Mouse (Mus musculus) heart, embryonic 13.5 days (tissue): ENCODE measurements around the gene Cradd. TPM values are rescaled to one million over a fixed set of nuclear protein-coding genes. Genes with fewer than 3 reads are reported as not detected.

Source experiments
- ATAC-seq: fragments of 200-750 bp; cut with Nextera tagmentation; 2 replicates; pipeline ENCODE4 v1.8.0; 2017; ENCODE audit warnings: moderate TSS enrichment; ENCODE audit not compliant: insufficient number of reproducible peaks, low FRiP score, low TSS enrichment; ENCODE audit errors: extremely low read depth
- H3K27ac ChIP-seq: fragments of 300-500 bp; sonication (generic); replicated peaks from 2 replicates; pipeline ENCODE4 v1.5.1; 2015; ENCODE audit warnings: moderate library complexity, mild to moderate bottlenecking, inconsistent platforms
- H3K27me3 ChIP-seq: fragments of 300-500 bp; sonication (generic); replicated peaks from 2 replicates; pipeline ENCODE4 v1.6.1; 2015; ENCODE audit warnings: mild to moderate bottlenecking, inconsistent platforms
- H3K36me3 ChIP-seq: fragments of 300-500 bp; sonication (generic); 2 replicates; pipeline ENCODE4 v1.6.1; 2015; ENCODE audit warnings: mild to moderate bottlenecking, inconsistent platforms
- H3K4me1 ChIP-seq: fragments of 300-500 bp; sonication (generic); 2 replicates; pipeline ENCODE4 v1.6.1; 2015; ENCODE audit warnings: inconsistent platforms
- H3K4me2 ChIP-seq: fragments of 300-500 bp; sonication (generic); 2 replicates; pipeline ENCODE4 v1.6.1; 2015; ENCODE audit warnings: inconsistent platforms, mild to moderate bottlenecking, moderate library complexity
- H3K4me3 ChIP-seq: fragments of 300-500 bp; sonication (generic); 2 replicates; pipeline ENCODE4 v1.5.1; 2015; ENCODE audit warnings: moderate library complexity, mild to moderate bottlenecking, inconsistent platforms
- H3K9ac ChIP-seq: fragments of 300-500 bp; sonication (generic); 2 replicates; pipeline ENCODE4 v1.6.1; 2015; ENCODE audit warnings: inconsistent platforms, mild to moderate bottlenecking, moderate library complexity
- H3K9me3 ChIP-seq: fragments of 300-500 bp; sonication (generic); 2 replicates; pipeline ENCODE4 v1.6.1; 2016; ENCODE audit warnings: inconsistent platforms
- WGBS: fragments of 180-500 bp; shearing (Covaris S2); methylation state at CpG from one replicate; pipeline ENCODE4 v1.1.7; 2015; ENCODE audit warnings: mixed read lengths; 5-methylcytosine and 5-hydroxymethylcytosine counted together
- polyA plus RNA-seq: library from polyadenylated mRNA; unstranded; fragments of >200 nt; fragmentation: Nextera tagmentation; extraction: Ambion mirVana; gene quantifications from 2 replicates; pipeline ENCODE4 v1.2.1, GENCODE M21; 2015

Cradd gene
- polyA plus RNA-seq, 1 experiment from 2014 or later = 8.6 TPM

DNA sequence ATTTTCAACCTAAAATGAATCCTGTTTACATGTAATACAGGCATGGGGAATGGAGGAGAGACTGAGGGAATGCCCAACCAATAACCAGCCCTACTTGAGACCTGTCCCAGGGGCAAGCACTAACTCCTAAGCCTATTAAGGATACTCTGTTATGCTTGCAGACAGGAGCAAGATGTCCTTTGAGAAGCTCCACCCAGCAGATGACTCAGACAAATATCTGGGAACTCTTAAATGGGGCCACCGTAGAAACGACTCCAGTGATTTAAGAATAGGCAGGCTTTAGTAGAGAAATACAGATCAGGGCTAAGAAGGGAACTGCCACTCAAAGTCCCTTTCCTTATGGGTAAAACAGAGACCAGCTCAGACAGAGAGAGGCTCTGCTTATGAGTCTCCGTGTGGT, 182.9 kb downstream of the Cradd start:
- 36% methylated on average over 3 of the region's 3 CpGs for WGBS
- Histone ChIP-seq H3K4me3 (no peak overlapping the region), H3K36me3 (no peaks in the 10 kb centered on the region), H3K9me3 (no peaks in the 10 kb centered on the region), H3K27me3 (no peaks in the 10 kb centered on the region), H3K27ac (0 out of 2 replicates have a peak overlapping the region, but pooled peaks have one; percentile 20), H3K9ac (no peak overlapping the region), H3K4me1 (peaks cover 64% of the 10 kb centered on the region), H3K4me2 (no peak overlapping the region)
- no peak for ATAC-seq

DNA sequence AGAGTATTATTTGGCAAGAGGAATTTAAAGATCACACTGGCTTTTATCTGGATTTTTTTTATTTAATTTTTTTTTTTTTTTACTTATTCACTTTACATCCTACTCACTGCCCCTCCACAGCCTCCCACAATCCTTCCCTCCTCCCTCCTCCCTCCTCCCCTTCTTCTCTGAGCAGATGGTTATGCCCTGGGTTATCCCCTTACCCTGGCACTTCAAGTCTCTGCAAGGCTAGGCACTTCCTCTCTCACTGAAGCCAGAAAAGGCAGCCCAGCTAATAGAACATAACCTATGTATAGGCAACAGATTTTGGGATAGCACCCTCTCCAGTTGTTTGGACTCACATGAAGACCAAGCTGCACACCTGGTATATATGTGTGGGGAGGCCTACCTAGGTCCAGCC, 183.7 kb downstream of the Cradd start:
- no peak for ATAC-seq
- Histone ChIP-seq H3K4me1 (peaks cover 55% of the 10 kb centered on the region), H3K27ac (no peak overlapping the region), H3K4me2 (no peak overlapping the region), H3K9ac (no peak overlapping the region), H3K4me3 (no peak overlapping the region), H3K27me3 (no peaks in the 10 kb centered on the region), H3K36me3 (no peaks in the 10 kb centered on the region), H3K9me3 (no peaks in the 10 kb centered on the region)

DNA sequence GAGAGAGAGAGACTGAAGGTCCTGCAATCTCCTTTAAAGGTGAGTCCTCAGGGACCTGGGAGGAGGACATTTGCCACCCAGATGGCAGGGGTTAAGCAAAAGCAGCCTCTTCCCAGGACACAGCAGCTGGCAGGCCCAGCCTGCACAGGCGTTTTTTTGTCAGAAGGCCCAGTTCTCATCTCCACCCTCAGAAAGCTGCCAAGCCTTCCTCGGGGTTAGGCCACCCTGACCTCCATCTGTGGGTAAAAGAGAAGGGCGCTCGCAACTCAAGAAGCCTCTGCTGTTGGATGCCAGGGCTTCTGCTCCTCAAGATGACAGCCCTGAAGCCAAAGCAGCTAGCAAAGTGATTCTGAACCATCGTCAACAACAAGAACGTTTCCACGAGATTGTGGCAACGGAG, 184.3 kb downstream of the Cradd start:
- 65% methylated on average over 8 of the region's 8 CpGs for WGBS
- H3K9ac ChIP-seq = peak overlapping the region; percentile 37; the same call in 1 of the 2 replicates

DNA sequence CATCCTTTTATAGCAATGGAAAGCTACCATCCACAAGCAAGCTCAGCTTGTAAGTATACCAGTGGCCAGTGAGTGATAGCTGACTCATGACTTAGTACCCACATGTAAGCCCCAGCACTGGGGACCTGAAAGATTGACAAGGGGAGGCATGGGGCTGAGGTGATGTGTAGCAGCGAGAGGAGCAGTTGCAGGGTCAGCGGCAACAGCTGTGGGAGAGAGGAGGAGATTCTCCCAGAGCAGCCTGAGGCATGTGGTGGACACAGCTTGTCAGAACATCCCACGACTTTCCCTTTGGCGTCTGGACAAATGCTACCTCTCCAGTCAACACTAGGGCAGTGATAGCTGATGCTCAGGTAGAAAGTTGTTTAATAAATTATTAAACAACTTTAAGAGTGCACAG, 190.9 kb downstream of the Cradd start:
- ATAC-seq = no peak
- 52% methylated on average over 4 of the region's 4 CpGs for WGBS
- H3K9me3 ChIP-seq = no peaks in the 10 kb centered on the region

More for the DNA sequence above, 184.3 kb downstream of the Cradd start:
- no peaks in the 10 kb centered on the region for H3K36me3 ChIP-seq
- no peak for ATAC-seq
- no peak overlapping the region for H3K4me3 ChIP-seq
- no peaks in the 10 kb centered on the region for H3K9me3 ChIP-seq
- no peaks in the 10 kb centered on the region for H3K27me3 ChIP-seq
- H3K27ac ChIP-seq = no peak overlapping the region
- no peak overlapping the region for H3K4me2 ChIP-seq
- peaks cover 49% of the 10 kb centered on the region for H3K4me1 ChIP-seq

More for the DNA sequence above, 190.9 kb downstream of the Cradd start:
- Histone ChIP-seq H3K4me3 (no peak overlapping the region), H3K4me1 (peaks cover 3% of the 10 kb centered on the region; the same call in 1 of the 2 replicates), H3K36me3 (no peaks in the 10 kb centered on the region), H3K9ac (no peak overlapping the region), H3K27ac (no peak overlapping the region), H3K27me3 (no peaks in the 10 kb centered on the region), H3K4me2 (no peak overlapping the region)

Other genes starting within 250 kb of the Cradd start
- gene Socs2, start 93.0 kb upstream of the Cradd start, polyA plus RNA-seq = 43.6 and 45.2 TPM in 2 replicates
- gene Mrpl42, start 177.8 kb upstream of the Cradd start, polyA plus RNA-seq = 542 and 584 TPM in 2 replicates
- gene Ube2n, start 191.0 kb upstream of the Cradd start, polyA plus RNA-seq = 248 and 271 TPM in 2 replicates
- 85.2 and 107 TPM in 2 replicates for gene Nudt4, start 240.0 kb upstream of the Cradd start, polyA plus RNA-seq